Mouse (Mus musculus) brown adipose tissue, adult 24 weeks (tissue): Measurements from ENCODE around the gene Bdnf. TPM values are rescaled to one million over a fixed set of nuclear protein-coding genes. Genes with fewer than 3 reads are reported as not detected.

ENCODE experiments used
- H3K27ac ChIP-seq: fragments of 200-500 bp; replicated peaks from 2 replicates; pipeline ENCODE4 v1.5.1; 2012; ENCODE audit warnings: low read depth, mild to moderate bottlenecking, low read length
- H3K4me1 ChIP-seq: fragments of 200-500 bp; 2 replicates; pipeline ENCODE4 v1.6.1; 2012; ENCODE audit warnings: low read length, mixed read lengths; ENCODE audit not compliant: control insufficient read depth, insufficient read depth, insufficient read length
- H3K4me3 ChIP-seq: fragments of 200-500 bp; 2 replicates; pipeline ENCODE4 v1.5.1; 2012; ENCODE audit warnings: low read depth, mild to moderate bottlenecking, low read length, moderate library complexity; ENCODE audit not compliant: insufficient read depth
- polyA plus RNA-seq: library from polyadenylated mRNA; stranded (reverse); fragments of >200 nt; gene quantifications from 2 replicates; pipeline ENCODE4 v1.2.4, GENCODE M21; 2012; ENCODE audit not compliant: missing spikeins, insufficient read depth, insufficient read length

The Bdnf gene
- polyA plus RNA-seq, 1 experiment: not detected

DNA sequence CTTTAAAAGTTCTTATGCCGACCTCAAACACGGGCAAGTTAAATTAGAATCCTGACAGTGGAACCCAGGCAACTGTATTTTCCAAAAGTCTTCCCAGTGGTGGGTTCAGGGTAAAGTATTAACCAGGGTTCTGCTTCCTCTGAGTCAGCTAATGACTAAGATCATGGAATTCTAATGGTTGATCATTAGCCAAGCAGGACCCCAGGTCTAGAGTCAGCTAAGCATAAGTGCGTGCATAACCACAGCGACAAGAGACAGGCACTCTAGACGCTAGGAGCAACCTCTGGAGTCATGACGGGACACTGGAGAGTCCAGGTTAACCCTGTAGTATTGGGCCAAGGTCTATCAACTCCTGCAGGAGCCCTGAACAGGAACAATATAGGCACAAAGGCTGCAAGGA, 60.2 kb downstream of the Bdnf start:
- no peaks in the 10 kb centered on the region for H3K4me1 ChIP-seq
- H3K27ac ChIP-seq: no peak overlapping the region
- no peak overlapping the region for H3K4me3 ChIP-seq

GRCm38 (mm10) chr2:109735347-109735746, 60.8 kb downstream of the Bdnf start:
- H3K27ac ChIP-seq: no peak overlapping the region

GRCm38 (mm10) chr2:109736306-109736705, 61.8 kb downstream of the Bdnf start:
- H3K27ac ChIP-seq: no peak overlapping the region

More at GRCm38 (mm10) chr2:109735347-109735746, 60.8 kb downstream of the Bdnf start:
- H3K4me3 ChIP-seq: no peak overlapping the region
- no peaks in the 10 kb centered on the region for H3K4me1 ChIP-seq

DNA sequence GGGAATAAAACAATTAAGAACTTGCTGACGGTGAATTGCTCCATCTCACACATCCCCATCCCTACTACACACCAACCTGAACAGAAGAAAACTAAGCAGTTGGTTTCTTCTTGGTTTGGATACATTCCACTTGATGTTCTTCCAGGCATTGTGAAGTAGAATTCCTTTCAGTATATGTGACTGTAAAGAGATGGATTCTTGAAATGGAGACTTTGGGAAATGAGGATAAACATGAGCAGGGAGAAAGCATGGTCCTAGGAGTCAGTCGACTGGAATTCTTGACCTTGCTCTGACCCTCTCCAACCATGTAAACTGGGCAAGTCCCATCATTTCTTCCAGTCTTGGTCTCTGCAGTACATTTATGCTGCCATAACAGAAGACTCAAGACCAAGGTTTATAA, 63.8 kb downstream of the Bdnf start:
- no peaks in the 10 kb centered on the region for H3K4me1 ChIP-seq
- no peak overlapping the region for H3K4me3 ChIP-seq
- H3K27ac ChIP-seq: no peak overlapping the region

More at GRCm38 (mm10) chr2:109736306-109736705, 61.8 kb downstream of the Bdnf start:
- Histone ChIP-seq H3K4me3 (no peak overlapping the region), H3K4me1 (no peaks in the 10 kb centered on the region)

DNA sequence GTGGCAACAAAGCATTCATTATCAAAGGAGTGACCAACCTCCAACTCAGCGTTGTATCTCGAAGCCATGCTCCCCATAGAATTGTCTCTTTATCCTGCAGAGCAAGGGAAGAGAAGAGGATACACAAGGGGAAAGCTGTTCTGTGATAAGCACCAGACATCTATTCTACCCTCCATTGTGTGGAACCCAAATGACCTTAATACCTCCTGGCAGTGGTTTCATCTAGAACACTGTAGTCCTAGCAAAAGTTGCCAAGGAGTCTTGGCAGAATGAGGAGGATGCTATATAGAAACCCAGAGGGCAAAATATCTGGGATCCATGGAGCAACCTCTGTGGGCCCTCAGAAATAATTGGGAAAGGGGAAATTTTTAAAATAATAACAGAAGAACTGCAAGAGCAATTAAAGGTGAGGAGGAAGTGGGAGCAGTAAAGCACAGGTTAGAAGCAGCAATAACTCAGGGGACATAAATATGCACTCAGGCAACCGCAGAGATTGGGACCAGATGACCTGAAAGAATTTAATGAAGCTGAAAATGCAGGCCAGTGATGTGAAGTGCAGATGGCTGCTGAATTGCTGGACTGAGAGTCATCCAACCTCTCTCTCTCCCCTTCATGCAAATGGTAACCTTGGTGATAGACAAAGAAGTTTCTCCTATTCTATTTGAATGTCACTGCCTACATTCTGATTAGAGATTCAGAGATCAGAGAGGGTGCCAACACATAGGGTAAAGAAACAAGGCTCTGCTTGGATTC, 68.9 kb downstream of the Bdnf start:
- Histone ChIP-seq H3K4me1 (no peaks in the 10 kb centered on the region), H3K27ac (no peak overlapping the region), H3K4me3 (no peak overlapping the region)

DNA sequence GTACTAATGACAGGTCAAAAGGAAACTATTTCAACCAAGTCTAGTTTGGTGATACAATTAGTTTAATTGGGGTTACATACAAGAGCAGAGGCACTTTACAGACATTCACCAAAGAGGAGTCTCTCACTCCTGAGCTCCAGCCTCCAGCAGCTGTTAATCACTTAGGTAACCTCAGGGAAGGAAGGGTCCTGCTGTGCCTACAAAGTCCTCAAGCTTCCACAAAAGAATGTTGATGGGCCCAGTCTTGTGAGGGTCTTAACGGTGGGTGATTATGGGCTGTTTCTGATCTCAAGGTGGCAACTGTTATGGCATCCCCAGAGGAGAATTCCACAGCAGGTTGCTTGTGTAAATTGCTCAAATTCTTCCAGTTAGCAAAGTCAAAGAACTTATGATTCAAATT, 71.7 kb downstream of the Bdnf start:
- Histone ChIP-seq H3K4me1 (no peaks in the 10 kb centered on the region), H3K27ac (no peak overlapping the region), H3K4me3 (no peak overlapping the region)

GRCm38 (mm10) chr2:109748412-109748811, 73.9 kb downstream of the Bdnf start:
- Histone ChIP-seq H3K4me1 (no peaks in the 10 kb centered on the region), H3K27ac (no peak overlapping the region), H3K4me3 (no peak overlapping the region)

DNA sequence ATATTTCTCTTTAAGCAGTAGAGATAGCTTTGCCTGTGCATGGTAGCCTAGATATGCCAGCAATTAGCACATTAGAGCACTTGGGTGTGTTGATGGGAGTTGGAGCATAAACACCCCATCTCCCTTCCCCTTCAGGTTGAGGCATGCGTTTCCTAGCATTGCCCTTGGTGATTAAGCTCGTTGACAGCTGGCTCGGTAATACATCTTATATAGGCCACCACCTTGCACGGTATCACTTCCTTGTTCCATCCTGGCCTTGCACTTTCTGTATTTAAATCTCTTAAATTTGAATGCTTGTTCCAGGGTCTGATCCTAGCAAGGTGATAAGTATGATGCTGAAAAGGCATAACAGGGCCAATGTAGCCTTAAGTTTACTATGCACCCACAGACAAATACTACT, 74.3 kb downstream of the Bdnf start:
- H3K4me1 ChIP-seq: no peaks in the 10 kb centered on the region
- no peak overlapping the region for H3K4me3 ChIP-seq
- no peak overlapping the region for H3K27ac ChIP-seq

GRCm38 (mm10) chr2:109749964-109750363, 75.5 kb downstream of the Bdnf start:
- no peak overlapping the region for H3K4me3 ChIP-seq
- no peak overlapping the region for H3K27ac ChIP-seq
- no peaks in the 10 kb centered on the region for H3K4me1 ChIP-seq

GRCm38 (mm10) chr2:109750484-109750883, 76.0 kb downstream of the Bdnf start:
- Histone ChIP-seq H3K4me3 (no peak overlapping the region), H3K27ac (no peak overlapping the region), H3K4me1 (no peaks in the 10 kb centered on the region)

DNA sequence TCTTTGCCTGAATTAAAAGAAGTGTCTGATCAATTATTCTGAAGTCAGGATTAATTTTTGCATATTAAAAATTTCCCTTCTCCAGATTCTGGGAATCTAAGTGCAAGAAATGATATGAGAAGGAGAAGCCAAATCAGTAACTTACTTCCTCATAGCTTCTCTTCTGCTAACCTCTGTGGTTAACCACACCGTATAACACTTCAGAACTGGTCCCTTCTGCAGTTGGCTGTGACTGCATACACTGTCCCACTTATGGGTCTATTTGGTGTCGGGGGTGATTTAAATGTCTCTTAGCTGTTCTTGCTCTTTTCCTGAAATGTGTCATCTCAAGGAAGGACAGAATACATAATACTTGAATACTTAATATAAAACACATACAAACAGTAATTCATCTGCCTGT, 81.8 kb downstream of the Bdnf start:
- no peaks in the 10 kb centered on the region for H3K4me1 ChIP-seq
- no peak overlapping the region for H3K27ac ChIP-seq
- no peak overlapping the region for H3K4me3 ChIP-seq

DNA sequence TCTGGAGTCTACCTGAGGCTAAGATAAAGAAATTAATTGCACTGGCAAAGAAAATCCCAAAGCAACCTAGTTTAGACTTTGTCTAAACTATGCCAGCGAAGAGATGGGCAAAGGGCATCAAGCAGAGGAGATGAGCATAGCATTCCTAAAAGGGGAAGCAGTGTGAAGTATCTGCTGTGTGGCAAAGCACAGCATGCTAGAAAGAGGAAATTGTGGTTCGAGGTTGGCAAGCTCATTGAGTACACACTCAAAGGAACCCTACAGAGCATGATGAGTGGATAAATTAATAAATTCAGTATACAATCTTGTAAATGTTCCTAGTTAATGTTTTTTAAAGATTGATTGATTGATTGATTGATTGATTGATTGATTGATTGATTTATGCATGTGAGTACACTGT, 92.3 kb downstream of the Bdnf start:
- Histone ChIP-seq H3K4me1 (no peaks in the 10 kb centered on the region), H3K27ac (no peak overlapping the region), H3K4me3 (no peak overlapping the region)

DNA sequence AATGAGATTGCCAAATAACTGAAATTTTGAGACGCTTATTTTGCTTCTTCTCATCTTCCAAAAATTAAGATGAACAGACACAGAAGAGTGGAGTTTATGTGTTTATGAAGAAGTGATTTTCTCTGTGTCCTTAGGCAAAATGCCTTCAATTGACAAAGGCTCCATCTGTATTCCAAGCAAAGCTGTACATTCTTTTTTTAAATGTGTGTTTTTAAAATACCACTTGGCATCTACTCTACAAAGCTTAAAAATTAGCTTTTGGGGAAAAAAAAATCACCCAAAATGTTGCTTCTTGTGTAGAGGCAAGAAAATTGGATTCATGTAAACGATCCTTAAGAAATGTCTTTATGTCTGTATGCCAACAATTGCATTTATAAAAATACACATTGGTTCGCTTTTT, 94.3 kb downstream of the Bdnf start:
- H3K4me1 ChIP-seq: no peaks in the 10 kb centered on the region
- no peak overlapping the region for H3K27ac ChIP-seq
- no peak overlapping the region for H3K4me3 ChIP-seq

GRCm38 (mm10) chr2:109776374-109776773, 101.9 kb downstream of the Bdnf start:
- Histone ChIP-seq H3K4me3 (no peak overlapping the region), H3K4me1 (no peaks in the 10 kb centered on the region), H3K27ac (no peak overlapping the region)
